Mouse (Mus musculus): ENCODE results near the gene Mtus2. TPM values are rescaled to one million over a fixed set of nuclear protein-coding genes. Genes with fewer than 3 reads are reported as not detected.

The Mtus2 gene
- polyA plus RNA-seq, 1 experiment, result not detected

- no peak for TF ChIP-seq GATA1 (IDR thresholded peaks at IDR 0.05; ENCODE audit: low read length)
These were observed 158.2 kb downstream of the Mtus2 start for GRCm38 (mm10) chr5:148115207-148115817.

GRCm38 (mm10) chr5:148124354-148124753 is 167.2 kb downstream of the Mtus2 start:
- TF ChIP-seq GATA1 (IDR thresholded peaks at IDR 0.05; ENCODE audit: low read length), result no peak

GRCm38 (mm10) chr5:148130691-148131457 is 173.8 kb downstream of the Mtus2 start:
- no peak for TF ChIP-seq GATA1 (IDR thresholded peaks at IDR 0.05; ENCODE audit: low read length)

- TF ChIP-seq GATA1 (IDR thresholded peaks at IDR 0.05; ENCODE audit: low read length), result no peak
These were observed 174.5 kb downstream of the Mtus2 start for GRCm38 (mm10) chr5:148131458-148132131.

GRCm38 (mm10) chr5:148133448-148134060 is 176.4 kb downstream of the Mtus2 start:
- no peak for TF ChIP-seq GATA1 (IDR thresholded peaks at IDR 0.05; ENCODE audit: low read length)

GRCm38 (mm10) chr5:148141662-148142061 is 184.5 kb downstream of the Mtus2 start:
- no peak for TF ChIP-seq GATA1 (IDR thresholded peaks at IDR 0.05; ENCODE audit: low read length)

- no peak for TF ChIP-seq GATA1 (IDR thresholded peaks at IDR 0.05; ENCODE audit: low read length)
These were observed 189.2 kb downstream of the Mtus2 start for GRCm38 (mm10) chr5:148146200-148146823.

- no peak for TF ChIP-seq GATA1 (IDR thresholded peaks at IDR 0.05; ENCODE audit: low read length)
These were observed 194.9 kb downstream of the Mtus2 start for GRCm38 (mm10) chr5:148151894-148152599.

- TF ChIP-seq GATA1 (IDR thresholded peaks at IDR 0.05; ENCODE audit: low read length), result no peak
These were observed 195.7 kb downstream of the Mtus2 start for GRCm38 (mm10) chr5:148152600-148153402.

- no peak for TF ChIP-seq GATA1 (IDR thresholded peaks at IDR 0.05; ENCODE audit: low read length)
These were observed 196.2 kb downstream of the Mtus2 start for GRCm38 (mm10) chr5:148153403-148153713.

GRCm38 (mm10) chr5:148154727-148155126 is 197.6 kb downstream of the Mtus2 start:
- TF ChIP-seq GATA1 (IDR thresholded peaks at IDR 0.05; ENCODE audit: low read length), result no peak

GRCm38 (mm10) chr5:148159328-148159727 is 202.2 kb downstream of the Mtus2 start:
- TF ChIP-seq GATA1 (IDR thresholded peaks at IDR 0.05; ENCODE audit: low read length), result no peak

GRCm38 (mm10) chr5:148160529-148161154 is 203.5 kb downstream of the Mtus2 start:
- no peak for TF ChIP-seq GATA1 (IDR thresholded peaks at IDR 0.05; ENCODE audit: low read length)

GRCm38 (mm10) chr5:148165111-148165510 is 208.0 kb downstream of the Mtus2 start:
- TF ChIP-seq GATA1 (IDR thresholded peaks at IDR 0.05; ENCODE audit: low read length), result no peak
